Mouse (Mus musculus) adrenal gland, postnatal 14 days (tissue): ENCODE measurements around the gene Fkbp9. TPM values are rescaled to one million over a fixed set of nuclear protein-coding genes. Genes with fewer than 3 reads are reported as not detected.

Experiments
- DNase-seq: peaks from one replicate; pipeline ENCODE4 v3.0.0; 2021; ENCODE audit warnings: mixed read lengths
- total RNA-seq: library from RNA; stranded (reverse); gene quantifications from 2 replicates; pipeline ENCODE4 v1.2.3, GENCODE M21; 2021

Fkbp9 gene
- total RNA-seq, 1 experiment from 2014 or later = 73.3 TPM

GRCm38 (mm10) chr6:56905486-56905885, 73.6 kb downstream of the Fkbp9 start:
- no peak for DNase-seq

- DNase-seq = no peak
Observed at GRCm38 (mm10) chr6:56906121-56906846, 74.4 kb downstream of the Fkbp9 start.

- no peak for DNase-seq
Observed at GRCm38 (mm10) chr6:56907973-56908372, 76.1 kb downstream of the Fkbp9 start.

GRCm38 (mm10) chr6:56908397-56908796, 76.5 kb downstream of the Fkbp9 start:
- no peak for DNase-seq

GRCm38 (mm10) chr6:56908912-56909311, 77.1 kb downstream of the Fkbp9 start:
- peak; percentile 80 for DNase-seq

- no peak for DNase-seq
Observed at GRCm38 (mm10) chr6:56910910-56911309, 79.1 kb downstream of the Fkbp9 start.

GRCm38 (mm10) chr6:56913092-56913858, 81.4 kb downstream of the Fkbp9 start:
- DNase-seq = no peak

- no peak for DNase-seq
Observed at GRCm38 (mm10) chr6:56916279-56916678, 84.4 kb downstream of the Fkbp9 start.

- DNase-seq = peak; percentile 23
Observed at GRCm38 (mm10) chr6:56917578-56918368, 85.9 kb downstream of the Fkbp9 start.

GRCm38 (mm10) chr6:56919330-56920044, 87.6 kb downstream of the Fkbp9 start:
- DNase-seq = no peak

- DNase-seq = no peak
Observed at GRCm38 (mm10) chr6:56920222-56921092, 88.6 kb downstream of the Fkbp9 start.

GRCm38 (mm10) chr6:56923331-56923725, 91.5 kb downstream of the Fkbp9 start:
- no peak for DNase-seq

GRCm38 (mm10) chr6:56923726-56924707, 92.2 kb downstream of the Fkbp9 start, which contains the start of the genes Nt5c3 and Vmn1r4:
Nt5c3 (minus strand) TSS chr6:56923932.
Vmn1r4 (plus strand) TSS chr6:56924015.
- peak; percentile 96 for DNase-seq

Other genes with a start within 250 kb of the Fkbp9 start
- 37.2 and 42.4 TPM in 2 replicates for gene Lsm5, start 127.3 kb upstream of the Fkbp9 start, total RNA-seq
- gene Avl9, start 117.2 kb upstream of the Fkbp9 start, total RNA-seq = 20.0 and 20.5 TPM in 2 replicates
- 36.7 and 37.6 TPM in 2 replicates for gene Kbtbd2, start 34.2 kb upstream of the Fkbp9 start, total RNA-seq
- 24.9 and 25.9 TPM in 2 replicates for gene Nt5c3, start 91.9 kb downstream of the Fkbp9 start, total RNA-seq
- 0.26 and 0.41 TPM in 2 replicates for gene Vmn1r4, start 92.0 kb downstream of the Fkbp9 start, total RNA-seq
- not detected in 2 replicates for gene Vmn1r5, start 138.2 kb downstream of the Fkbp9 start, total RNA-seq
- gene Vmn1r6, start 165.2 kb downstream of the Fkbp9 start, total RNA-seq = not detected in 2 replicates
- not detected in 2 replicates for gene Vmn1r7, start 193.3 kb downstream of the Fkbp9 start, total RNA-seq
- gene Vmn1r8, start 200.2 kb downstream of the Fkbp9 start, total RNA-seq = not detected in 2 replicates
- gene Vmn1r9, start 234.7 kb downstream of the Fkbp9 start, total RNA-seq = not detected in 2 replicates